Mouse (Mus musculus): ENCODE measurements around the gene Rhox6. TPM values are rescaled to one million over a fixed set of nuclear protein-coding genes. Genes with fewer than 3 reads are reported as not detected.

The Rhox6 gene
- polyA plus RNA-seq (2014; fragmentation: Illumina TruSeq; extraction: RNeasy Lipid Tissue Mini Kit (QIAGEN cat#74804); ENCODE audit: low read depth, low replicate concordance), result not detected

GRCm38 (mm10) chrX:37826610-37827009 lies at the start of gene Rhox6:
Gene Rhox6, plus strand, starts transcription at chrX:37826910.

GRCm38 (mm10) chrX:37831386-37831785 lies 4.7 kb downstream of the Rhox6 start, which contains the start of gene Rhox7a:
Gene Rhox7a, plus strand, starts transcription at chrX:37831686.

GRCm38 (mm10) chrX:37878844-37879243 lies 52.1 kb downstream of the Rhox6 start, which contains the start of gene Rhox8:
Gene Rhox8, minus strand, starts transcription at chrX:37878944.

Other genes with a start within 250 kb of the Rhox6 start
- not detected for gene Rhox3f, start 245.9 kb upstream of the Rhox6 start, polyA plus RNA-seq (2014; fragmentation: Illumina TruSeq; extraction: RNeasy Lipid Tissue Mini Kit (QIAGEN cat#74804); ENCODE audit: low read depth, low replicate concordance)
- gene Rhox4f, start 219.2 kb upstream of the Rhox6 start, polyA plus RNA-seq (2014; fragmentation: Illumina TruSeq; extraction: RNeasy Lipid Tissue Mini Kit (QIAGEN cat#74804); ENCODE audit: low read depth, low replicate concordance), result not detected
- gene Rhox3g, start 198.3 kb upstream of the Rhox6 start, polyA plus RNA-seq (2014; fragmentation: Illumina TruSeq; extraction: RNeasy Lipid Tissue Mini Kit (QIAGEN cat#74804); ENCODE audit: low read depth, low replicate concordance), result not detected
- gene Rhox2g, start 183.4 kb upstream of the Rhox6 start, polyA plus RNA-seq (2014; fragmentation: Illumina TruSeq; extraction: RNeasy Lipid Tissue Mini Kit (QIAGEN cat#74804); ENCODE audit: low read depth, low replicate concordance), result not detected
- gene Rhox4g, start 175.6 kb upstream of the Rhox6 start, polyA plus RNA-seq (2014; fragmentation: Illumina TruSeq; extraction: RNeasy Lipid Tissue Mini Kit (QIAGEN cat#74804); ENCODE audit: low read depth, low replicate concordance), result not detected
- not detected for gene Rhox3h, start 158.1 kb upstream of the Rhox6 start, polyA plus RNA-seq (2014; fragmentation: Illumina TruSeq; extraction: RNeasy Lipid Tissue Mini Kit (QIAGEN cat#74804); ENCODE audit: low read depth, low replicate concordance)
- not detected for gene Rhox2h, start 153.6 kb upstream of the Rhox6 start, polyA plus RNA-seq (2014; fragmentation: Illumina TruSeq; extraction: RNeasy Lipid Tissue Mini Kit (QIAGEN cat#74804); ENCODE audit: low read depth, low replicate concordance)
- not detected for gene Rhox5, start 22.1 kb upstream of the Rhox6 start, polyA plus RNA-seq (2014; fragmentation: Illumina TruSeq; extraction: RNeasy Lipid Tissue Mini Kit (QIAGEN cat#74804); ENCODE audit: low read depth, low replicate concordance)
- not detected for gene Rhox7a, start 4.8 kb downstream of the Rhox6 start, polyA plus RNA-seq (2014; fragmentation: Illumina TruSeq; extraction: RNeasy Lipid Tissue Mini Kit (QIAGEN cat#74804); ENCODE audit: low read depth, low replicate concordance)
- not detected for gene Rhox8, start 52.0 kb downstream of the Rhox6 start, polyA plus RNA-seq (2014; fragmentation: Illumina TruSeq; extraction: RNeasy Lipid Tissue Mini Kit (QIAGEN cat#74804); ENCODE audit: low read depth, low replicate concordance)
- gene Rhox7b, start 70.3 kb downstream of the Rhox6 start, polyA plus RNA-seq (2014; fragmentation: Illumina TruSeq; extraction: RNeasy Lipid Tissue Mini Kit (QIAGEN cat#74804); ENCODE audit: low read depth, low replicate concordance), result not detected
- gene Rhox9, start 74.9 kb downstream of the Rhox6 start, polyA plus RNA-seq (2014; fragmentation: Illumina TruSeq; extraction: RNeasy Lipid Tissue Mini Kit (QIAGEN cat#74804); ENCODE audit: low read depth, low replicate concordance), result not detected
- gene Btg1-ps1, start 191.9 kb downstream of the Rhox6 start, polyA plus RNA-seq (2014; fragmentation: Illumina TruSeq; extraction: RNeasy Lipid Tissue Mini Kit (QIAGEN cat#74804); ENCODE audit: low read depth, low replicate concordance), result not detected
- gene Btg1-ps2, start 216.2 kb downstream of the Rhox6 start, polyA plus RNA-seq (2014; fragmentation: Illumina TruSeq; extraction: RNeasy Lipid Tissue Mini Kit (QIAGEN cat#74804); ENCODE audit: low read depth, low replicate concordance), result not detected
- gene Rhox10, start 239.6 kb downstream of the Rhox6 start, polyA plus RNA-seq (2014; fragmentation: Illumina TruSeq; extraction: RNeasy Lipid Tissue Mini Kit (QIAGEN cat#74804); ENCODE audit: low read depth, low replicate concordance), result not detected

Data from liver, adult 10 weeks (tissue).